Comparison of ENCODE assay signal across 8 mouse cellular contexts in genomic region chrX:168794974-168795858, GRCm38 (mm10). TPM values are rescaled to one million over a fixed set of nuclear protein-coding genes. Genes with fewer than 3 reads are reported as not detected.
A peak's percentile ranks its signal among the peaks of the same experiment; 100 is the strongest.
DNase-seq lines count a peak whose midpoint lies in the region; ATAC-seq and TF ChIP-seq lines count a peak whose summit lies in the region.

TSS of gene Arhgap6 (plus strand) at chrX:168795099.

- ATAC-seq in hindbrain, embryonic 14.5 days (ENCODE audit: low FRiP score): peak; percentile 48; the same call in 1 of the 2 replicates
- ATAC-seq in liver, embryonic 12.5 days: no peak
- peak; percentile 75 for ATAC-seq in midbrain, embryonic 16.5 days

- peak; percentile 18 for DNase-seq in R1 (ENCODE audit: low read depth, low spot score)
- DNase-seq in gastrocnemius, postnatal 10 days: peak; percentile 33
- DNase-seq in hindbrain, embryonic 14.5 days (ENCODE audit: low spot score): no peak
- no peak for DNase-seq in layer of hippocampus, postnatal 25 days (ENCODE audit: extremely low spot score in 1 of 2, low spot score in 1 of 2)
- DNase-seq in layer of hippocampus, adult 9-10 months (ENCODE audit: low spot score): no peak

- H3K36me3 ChIP-seq in hindbrain, embryonic 14.5 days (replicated peaks; ENCODE audit: control insufficient read depth, insufficient read depth): no peaks in the 10 kb centered on the region
- no peaks in the 10 kb centered on the region for H3K36me3 ChIP-seq in liver, embryonic 12.5 days
- H3K36me3 ChIP-seq in midbrain, embryonic 16.5 days (ENCODE audit: control insufficient read depth, insufficient read depth, low read length): no peaks in the 10 kb centered on the region

- H3K4me3 ChIP-seq in bone marrow, adult 2 months (replicated peaks; ENCODE audit: control insufficient read depth, low read depth, low read length): peak within 1 kb of the TSS; percentile 16
- peak within 1 kb of the TSS; percentile 42 for H3K4me3 ChIP-seq in hindbrain, embryonic 14.5 days (replicated peaks; ENCODE audit: low read length)
- H3K4me3 ChIP-seq in liver, embryonic 12.5 days: peak within 1 kb of the TSS; percentile 36
- H3K4me3 ChIP-seq in midbrain, embryonic 16.5 days (ENCODE audit: low read depth, low read length): peak within 1 kb of the TSS; percentile 46

- no peaks in the 10 kb centered on the region for H3K4me1 ChIP-seq in bone marrow, adult 2 months (ENCODE audit: control insufficient read depth, insufficient read depth, low read length)
- H3K4me1 ChIP-seq in hindbrain, embryonic 14.5 days (replicated peaks; ENCODE audit: control insufficient read depth, insufficient read depth, low read length): no peaks in the 10 kb centered on the region
- no peaks in the 10 kb centered on the region for H3K4me1 ChIP-seq in liver, embryonic 12.5 days
- H3K4me1 ChIP-seq in midbrain, embryonic 16.5 days (ENCODE audit: control insufficient read depth, insufficient read depth, low read length): no peaks in the 10 kb centered on the region

- no peak within 1 kb of the TSS for H3K27ac ChIP-seq in bone marrow, adult 2 months (ENCODE audit: control insufficient read depth, insufficient read depth, low read depth, low read length, poor library complexity)
- H3K27ac ChIP-seq in hindbrain, embryonic 14.5 days: no peak within 1 kb of the TSS
- no peak within 1 kb of the TSS for H3K27ac ChIP-seq in liver, embryonic 12.5 days
- no peak within 1 kb of the TSS for H3K27ac ChIP-seq in midbrain, embryonic 16.5 days (ENCODE audit: low read length)

- H3K9ac ChIP-seq in hindbrain, embryonic 14.5 days: peak within 1 kb of the TSS; percentile 24; the same call in 1 of the 2 replicates
- H3K9ac ChIP-seq in liver, embryonic 12.5 days: no peak within 1 kb of the TSS
- H3K9ac ChIP-seq in midbrain, embryonic 16.5 days (ENCODE audit: low read depth, low read length): peak within 1 kb of the TSS; percentile 55

- no peak for TF ChIP-seq CTCF in bone marrow, adult 2 months (IDR thresholded peaks at IDR 0.05; ENCODE audit: control insufficient read depth, insufficient read depth, low read length)

- no peaks in the 10 kb centered on the region for H3K9me3 ChIP-seq in hindbrain, embryonic 14.5 days (ENCODE audit: control insufficient read depth, low read length)
- H3K9me3 ChIP-seq in liver, embryonic 12.5 days (replicated peaks): no peaks in the 10 kb centered on the region
- H3K9me3 ChIP-seq in midbrain, embryonic 16.5 days (replicated peaks; ENCODE audit: control insufficient read depth, low read length, poor library complexity, severe bottlenecking): no peaks in the 10 kb centered on the region

- peaks cover 48% of the 10 kb centered on the region for H3K27me3 ChIP-seq in hindbrain, embryonic 14.5 days (ENCODE audit: control insufficient read depth, insufficient read depth, low read length)
- H3K27me3 ChIP-seq in liver, embryonic 12.5 days (replicated peaks): peaks cover 53% of the 10 kb centered on the region
- H3K27me3 ChIP-seq in midbrain, embryonic 16.5 days (ENCODE audit: control insufficient read depth, insufficient read depth, low read depth, low read length): peaks cover 18% of the 10 kb centered on the region

- peak within 1 kb of the TSS; percentile 72 for H3K4me2 ChIP-seq in hindbrain, embryonic 14.5 days (replicated peaks)
- H3K4me2 ChIP-seq in liver, embryonic 12.5 days: peak within 1 kb of the TSS; percentile 57
- peak within 1 kb of the TSS; percentile 91 for H3K4me2 ChIP-seq in midbrain, embryonic 16.5 days (ENCODE audit: low read length)

- TF ChIP-seq POLR2A in bone marrow, adult 2 months (IDR thresholded peaks at IDR 0.05; ENCODE audit: borderline replicate concordance, control insufficient read depth, low read depth, low read length): no peak

- WGBS in bone marrow, adult 2 months: 15% methylated on average over 48 of the region's 48 CpGs
- WGBS in hindbrain, embryonic 14.5 days: 19% methylated on average over 41 of the region's 48 CpGs
- 9% methylated on average over 43 of the region's 48 CpGs for WGBS in liver, embryonic 12.5 days (ENCODE audit: insufficient replicate concordance)
- 23% methylated on average over 46 of the region's 48 CpGs for WGBS in midbrain, embryonic 16.5 days

RNA-seq across cellular contexts. Expression of gene Arhgap6, which starts in this region (rescaled TPM):
- polyA plus RNA-seq in bone marrow, adult 2 months (2011; ENCODE audit: insufficient read depth, insufficient read length, low replicate concordance, missing spikeins): 3.4 and 8.3 TPM in 2 replicates
- total RNA-seq in gastrocnemius, postnatal 10 days (2021): 1 to 10 TPM; 6.3 to 7.2 TPM
- 2.0 and 2.6 TPM in 2 replicates for polyA plus RNA-seq in hindbrain, embryonic 14.5 days (2014; fragmentation: Nextera tagmentation; extraction: Ambion mirVana)
- polyA plus RNA-seq in liver, embryonic 12.5 days (2016; fragmentation: Nextera tagmentation; extraction: Ambion mirVana): 5.0 and 6.0 TPM in 2 replicates
- polyA plus RNA-seq in midbrain, embryonic 16.5 days (2015; fragmentation: Nextera tagmentation; extraction: Ambion mirVana): 0.83 and 0.85 TPM in 2 replicates
- total RNA-seq in layer of hippocampus, postnatal 25 days (2021): 1 to 10 TPM; 2.0 to 2.2 TPM

Comparison
In these comparisons a context has a peak if more than half of its experiments do, and no peak if none do; other contexts are left out.
1. Peak in ATAC-seq, H3K4me3 ChIP-seq, H3K9ac ChIP-seq and H3K4me2 ChIP-seq in midbrain, embryonic 16.5 days; RNA of the gene not detected or under 1 TPM.
2. DNase-seq: peak in R1 (single experiment) and gastrocnemius, postnatal 10 days (single experiment); none in hindbrain, embryonic 14.5 days (single experiment), layer of hippocampus, postnatal 25 days (0 of 2) and layer of hippocampus, adult 9-10 months (single experiment).
3. Peak in every context shown above with its lines, with median percentiles within 50 percentile points of each other: H3K4me3 ChIP-seq and H3K4me2 ChIP-seq.